Comparison of ENCODE assay signal across 8 mouse cellular contexts in genomic region chr15:97667437-97667836, GRCm38 (mm10). TPM values are rescaled to one million over a fixed set of nuclear protein-coding genes. Genes with fewer than 3 reads are reported as not detected.
DNase-seq lines count a peak whose midpoint lies in the region; ATAC-seq lines count a peak whose summit lies in the region.

No protein-coding gene starts in this region.

- no peaks in the 10 kb centered on the region for H3K4me1 ChIP-seq in heart, embryonic 16.5 days (ENCODE audit: control insufficient read depth, insufficient read depth, low read length)

- 29% methylated on average over 7 of the region's 7 CpGs for WGBS in heart, embryonic 16.5 days

- H3K4me2 ChIP-seq in heart, embryonic 16.5 days (ENCODE audit: low read depth, low read length) = 0 out of 2 replicates have a peak overlapping the region, but pooled peaks have one; percentile 8

- H3K9ac ChIP-seq in heart, embryonic 16.5 days (ENCODE audit: low read length) = no peak overlapping the region

- no peaks in the 10 kb centered on the region for H3K36me3 ChIP-seq in heart, embryonic 16.5 days (ENCODE audit: control insufficient read depth, insufficient read depth)

- H3K27me3 ChIP-seq in heart, embryonic 16.5 days (ENCODE audit: control insufficient read depth, insufficient read depth, low read length) = no peaks in the 10 kb centered on the region

- H3K9me3 ChIP-seq in heart, embryonic 16.5 days (replicated peaks; ENCODE audit: control insufficient read depth, low read length) = no peaks in the 10 kb centered on the region

- DNase-seq in WW6 (ENCODE audit: low read depth, low spot score) = peak; percentile 61
- DNase-seq in cerebellum, postnatal 36 days = peak; percentile 62 to 76
- DNase-seq in layer of hippocampus, postnatal 25 days (ENCODE audit: extremely low spot score in 1 of 2, low spot score in 1 of 2) = peak; percentile 34 to 62
- peak; percentile 42 to 76 for DNase-seq in lung, postnatal 4 days
- DNase-seq in right cerebral cortex, postnatal 10 days (ENCODE audit: low spot score in 2 of 2) = peak; percentile 73 to 80

- ATAC-seq in CD4-positive, CD25-positive, alpha-beta regulatory T cell, adult 4 months = peak; percentile 28
- no peak for ATAC-seq in heart, embryonic 16.5 days (replicated peaks; ENCODE audit: extremely low read depth, insufficient read depth, low FRiP score)
- no peak for ATAC-seq in erythroid progenitor cell, adult 5-6 weeks (replicated peaks; ENCODE audit: low FRiP score, poor library complexity, severe bottlenecking)

- H3K27ac ChIP-seq in heart, embryonic 16.5 days (ENCODE audit: low read length) = 0 out of 2 replicates have a peak overlapping the region, but pooled peaks have one; percentile 6

- H3K4me3 ChIP-seq in heart, embryonic 16.5 days (ENCODE audit: low read length) = no peak overlapping the region

RNA-seq across cellular contexts. Expression of gene Rpap3, which starts 38.2 kb away (rescaled TPM):
- polyA plus RNA-seq in CD4-positive, CD25-positive, alpha-beta regulatory T cell, adult 4 months (2017; shearing (Covaris generic)) = 10 to 100 TPM; 25.7 to 31.8 TPM
- polyA plus RNA-seq in heart, embryonic 16.5 days (2015; fragmentation: Nextera tagmentation; extraction: Ambion mirVana) = 18.1 and 22.9 TPM in 2 replicates
- total RNA-seq in layer of hippocampus, postnatal 25 days (2021) = 10 to 100 TPM; 23.7 to 24.9 TPM
- total RNA-seq in erythroid progenitor cell, adult 5-6 weeks (2015; ENCODE audit: low replicate concordance) = 4.2 and 5.0 TPM in 2 replicates
- 6.4 and 6.6 TPM in 2 replicates for total RNA-seq in erythroid progenitor cell, adult 5-6 weeks (2017; ENCODE audit: low replicate concordance)
